Mouse (Mus musculus): Measurements from ENCODE around the gene Cln3. TPM values are rescaled to one million over a fixed set of nuclear protein-coding genes. Genes with fewer than 3 reads are reported as not detected.

Gene Cln3
- total and polyA plus RNA-seq, 2 experiments from 2014 or later: 23.8 to 29.0 TPM

DNA sequence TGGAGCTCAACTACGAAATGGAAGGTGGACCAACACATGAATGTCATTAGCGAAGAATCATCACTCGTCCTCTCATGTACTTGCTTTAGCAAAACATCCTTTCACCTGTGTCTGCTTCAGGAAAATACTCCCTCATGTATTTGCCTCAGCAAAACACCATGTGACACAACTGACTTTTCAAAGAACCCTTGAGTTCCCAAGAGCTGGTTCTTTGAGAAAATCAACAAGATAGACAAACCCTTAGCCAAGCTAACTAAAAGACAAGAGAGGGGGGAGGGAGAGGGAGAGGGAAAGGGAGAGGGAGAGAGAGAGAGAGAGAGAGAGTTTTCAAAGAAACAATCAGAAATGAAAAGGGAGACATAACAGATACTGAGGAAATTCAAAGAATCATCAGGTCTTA, 62.3 kb downstream of the Cln3 start:
- 80% methylated on average over 3 of the region's 3 CpGs for WGBS
- TF ChIP-seq CTCF (IDR thresholded peaks at IDR 0.05; ENCODE audit: low read depth): no peak
- H3K4me1 ChIP-seq (ENCODE audit: insufficient read depth): no peaks in the 10 kb centered on the region

More for the DNA sequence above, 62.3 kb downstream of the Cln3 start:
- Histone ChIP-seq H3K9ac (no peak overlapping the region), H3K36me3 (ENCODE audit: insufficient read depth) (no peaks in the 10 kb centered on the region), H3K27me3 (ENCODE audit: insufficient read depth, low read length) (no peaks in the 10 kb centered on the region), H3K27ac (ENCODE audit: low read depth, low read length) (no peak overlapping the region), H3K4me3 (ENCODE audit: low read depth, low read length) (no peak overlapping the region), H3K4me2 (ENCODE audit: low read depth) (no peak overlapping the region), H3K9me3 (ENCODE audit: low read length) (no peaks in the 10 kb centered on the region)
- ATAC-seq: no peak
- DNase-seq: no peak

Small RNA genes lying within 50 kb of the gene (microRNA-seq; reads per million reads assigned to microRNA genes)
- 3.8 to 4.6 reads per million in 2 experiments for gene Mir7059

Other genes with a start within 250 kb of the Cln3 start
- gene Lat, start 216.2 kb downstream of the Cln3 start, total RNA-seq (2014; rRNA removed): 1.4 and 1.7 TPM in 2 replicates
- gene Lat, start 216.2 kb downstream of the Cln3 start, polyA plus RNA-seq (2015; fragmentation: Nextera tagmentation; extraction: Ambion mirVana): 0.15 and 0.38 TPM in 2 replicates
- 102 and 198 TPM in 2 replicates for gene Spns1, start 208.4 kb downstream of the Cln3 start, total RNA-seq (2014; rRNA removed)
- gene Spns1, start 208.4 kb downstream of the Cln3 start, polyA plus RNA-seq (2015; fragmentation: Nextera tagmentation; extraction: Ambion mirVana): 71.3 and 78.4 TPM in 2 replicates
- gene Nfatc2ip, start 189.1 kb downstream of the Cln3 start, total RNA-seq (2014; rRNA removed): 5.2 and 6.3 TPM in 2 replicates
- gene Nfatc2ip, start 189.1 kb downstream of the Cln3 start, polyA plus RNA-seq (2015; fragmentation: Nextera tagmentation; extraction: Ambion mirVana): 2.2 and 2.4 TPM in 2 replicates
- gene Cd19, start 170.9 kb downstream of the Cln3 start, total RNA-seq (2014; rRNA removed): 0.67 TPM in 1 of 2 replicates, not detected in the other
- not detected in 2 replicates for gene Cd19, start 170.9 kb downstream of the Cln3 start, polyA plus RNA-seq (2015; fragmentation: Nextera tagmentation; extraction: Ambion mirVana)
- gene Rabep2, start 157.1 kb downstream of the Cln3 start, total RNA-seq (2014; rRNA removed): 26.1 and 26.4 TPM in 2 replicates
- 17.3 and 19.3 TPM in 2 replicates for gene Rabep2, start 157.1 kb downstream of the Cln3 start, polyA plus RNA-seq (2015; fragmentation: Nextera tagmentation; extraction: Ambion mirVana)
- gene Atp2a1, start 122.7 kb downstream of the Cln3 start, total RNA-seq (2014; rRNA removed): 0.24 and 0.54 TPM in 2 replicates
- gene Atp2a1, start 122.7 kb downstream of the Cln3 start, polyA plus RNA-seq (2015; fragmentation: Nextera tagmentation; extraction: Ambion mirVana): 0.10 and 0.45 TPM in 2 replicates
- 31.0 and 35.4 TPM in 2 replicates for gene Sh2b1, start 110.4 kb downstream of the Cln3 start, total RNA-seq (2014; rRNA removed)
- 66.0 and 70.4 TPM in 2 replicates for gene Sh2b1, start 110.4 kb downstream of the Cln3 start, polyA plus RNA-seq (2015; fragmentation: Nextera tagmentation; extraction: Ambion mirVana)
- gene Tufm, start 98.5 kb downstream of the Cln3 start, total RNA-seq (2014; rRNA removed): 75.9 and 76.5 TPM in 2 replicates
- gene Tufm, start 98.5 kb downstream of the Cln3 start, polyA plus RNA-seq (2015; fragmentation: Nextera tagmentation; extraction: Ambion mirVana): 97.6 and 102 TPM in 2 replicates
- 60.5 and 89.0 TPM in 2 replicates for gene Atxn2l, start 82.4 kb downstream of the Cln3 start, total RNA-seq (2014; rRNA removed)
- gene Atxn2l, start 82.4 kb downstream of the Cln3 start, polyA plus RNA-seq (2015; fragmentation: Nextera tagmentation; extraction: Ambion mirVana): 39.5 and 56.8 TPM in 2 replicates
- 113 and 137 TPM in 2 replicates for gene Eif3c, start 19.4 kb downstream of the Cln3 start, total RNA-seq (2014; rRNA removed)
- gene Eif3c, start 19.4 kb downstream of the Cln3 start, polyA plus RNA-seq (2015; fragmentation: Nextera tagmentation; extraction: Ambion mirVana): 200 and 205 TPM in 2 replicates
- gene Apobr, start 875 bp downstream of the Cln3 start, total RNA-seq (2014; rRNA removed): 0.08 and 0.33 TPM in 2 replicates
- gene Apobr, start 875 bp downstream of the Cln3 start, polyA plus RNA-seq (2015; fragmentation: Nextera tagmentation; extraction: Ambion mirVana): 0.16 and 0.39 TPM in 2 replicates
- not detected in 2 replicates for gene Il27, start 9.1 kb upstream of the Cln3 start, total RNA-seq (2014; rRNA removed)
- not detected in 2 replicates for gene Il27, start 9.1 kb upstream of the Cln3 start, polyA plus RNA-seq (2015; fragmentation: Nextera tagmentation; extraction: Ambion mirVana)
- 4.8 and 7.3 TPM in 2 replicates for gene Nupr1, start 45.0 kb upstream of the Cln3 start, total RNA-seq (2014; rRNA removed)
- 15.5 and 18.0 TPM in 2 replicates for gene Nupr1, start 45.0 kb upstream of the Cln3 start, polyA plus RNA-seq (2015; fragmentation: Nextera tagmentation; extraction: Ambion mirVana)
- gene Sgf29, start 63.5 kb upstream of the Cln3 start, total RNA-seq (2014; rRNA removed): 22.8 and 37.1 TPM in 2 replicates
- gene Sgf29, start 63.5 kb upstream of the Cln3 start, polyA plus RNA-seq (2015; fragmentation: Nextera tagmentation; extraction: Ambion mirVana): 59.6 and 62.3 TPM in 2 replicates
- 15.8 and 22.8 TPM in 2 replicates for gene Sult1a1, start 90.6 kb upstream of the Cln3 start, total RNA-seq (2014; rRNA removed)
- 15.4 and 16.0 TPM in 2 replicates for gene Sult1a1, start 90.6 kb upstream of the Cln3 start, polyA plus RNA-seq (2015; fragmentation: Nextera tagmentation; extraction: Ambion mirVana)
- 66.9 and 115 TPM in 2 replicates for gene Bola2, start 109.6 kb upstream of the Cln3 start, total RNA-seq (2014; rRNA removed)
- gene Bola2, start 109.6 kb upstream of the Cln3 start, polyA plus RNA-seq (2015; fragmentation: Nextera tagmentation; extraction: Ambion mirVana): 139 and 205 TPM in 2 replicates
- 15.8 and 17.9 TPM in 2 replicates for gene Slx1b, start 110.0 kb upstream of the Cln3 start, total RNA-seq (2014; rRNA removed)
- gene Slx1b, start 110.0 kb upstream of the Cln3 start, polyA plus RNA-seq (2015; fragmentation: Nextera tagmentation; extraction: Ambion mirVana): 7.5 and 10.1 TPM in 2 replicates
- gene Coro1a, start 122.0 kb upstream of the Cln3 start, total RNA-seq (2014; rRNA removed): 121 and 169 TPM in 2 replicates
- 118 and 146 TPM in 2 replicates for gene Coro1a, start 122.0 kb upstream of the Cln3 start, polyA plus RNA-seq (2015; fragmentation: Nextera tagmentation; extraction: Ambion mirVana)
- 108 and 131 TPM in 2 replicates for gene Mapk3, start 173.8 kb upstream of the Cln3 start, total RNA-seq (2014; rRNA removed)
- 118 and 133 TPM in 2 replicates for gene Mapk3, start 173.8 kb upstream of the Cln3 start, polyA plus RNA-seq (2015; fragmentation: Nextera tagmentation; extraction: Ambion mirVana)
- 1.2 and 2.5 TPM in 2 replicates for gene Gdpd3, start 180.5 kb upstream of the Cln3 start, total RNA-seq (2014; rRNA removed)
- 0.93 and 0.97 TPM in 2 replicates for gene Gdpd3, start 180.5 kb upstream of the Cln3 start, polyA plus RNA-seq (2015; fragmentation: Nextera tagmentation; extraction: Ambion mirVana)
- gene Ypel3, start 191.1 kb upstream of the Cln3 start, total RNA-seq (2014; rRNA removed): 162 and 237 TPM in 2 replicates
- 223 and 250 TPM in 2 replicates for gene Ypel3, start 191.1 kb upstream of the Cln3 start, polyA plus RNA-seq (2015; fragmentation: Nextera tagmentation; extraction: Ambion mirVana)
- 0.31 and 0.38 TPM in 2 replicates for gene Tbx6, start 195.7 kb upstream of the Cln3 start, total RNA-seq (2014; rRNA removed)
- gene Tbx6, start 195.7 kb upstream of the Cln3 start, polyA plus RNA-seq (2015; fragmentation: Nextera tagmentation; extraction: Ambion mirVana): 0.10 and 0.11 TPM in 2 replicates
- 114 and 119 TPM in 2 replicates for gene Ppp4c, start 206.7 kb upstream of the Cln3 start, total RNA-seq (2014; rRNA removed)
- 161 and 172 TPM in 2 replicates for gene Ppp4c, start 206.7 kb upstream of the Cln3 start, polyA plus RNA-seq (2015; fragmentation: Nextera tagmentation; extraction: Ambion mirVana)
- 33.2 and 34.4 TPM in 2 replicates for gene Fam57b, start 211.9 kb upstream of the Cln3 start, total RNA-seq (2014; rRNA removed)
- gene Fam57b, start 211.9 kb upstream of the Cln3 start, polyA plus RNA-seq (2015; fragmentation: Nextera tagmentation; extraction: Ambion mirVana): 39.0 and 42.6 TPM in 2 replicates
- gene 4930451I11Rik, start 245.8 kb upstream of the Cln3 start, total RNA-seq (2014; rRNA removed): not detected in 2 replicates
- gene 4930451I11Rik, start 245.8 kb upstream of the Cln3 start, polyA plus RNA-seq (2015; fragmentation: Nextera tagmentation; extraction: Ambion mirVana): 0.62 TPM in 1 of 2 replicates, not detected in the other